ENCODE assay signal across 8 mouse cellular contexts in genomic region chr17:87671890-87672660, GRCm38 (mm10). TPM values are rescaled to one million over a fixed set of nuclear protein-coding genes. Genes with fewer than 3 reads are reported as not detected.
DNase-seq lines count a peak whose midpoint lies in the region; ATAC-seq and TF ChIP-seq lines count a peak whose summit lies in the region.

Msh2 (plus strand) TSS chr17:87672330.

- DNase-seq in CH12.LX (ENCODE audit: extremely low read depth), result peak; percentile 99
- peak; percentile 97 for DNase-seq in c-Kit-positive CD71-positive TER-119-negative erythroid progenitor cells, embryonic 14.5 days (ENCODE audit: low read depth)
- peak; percentile 99 for DNase-seq in forebrain, embryonic 11.5 days (ENCODE audit: low spot score)
- DNase-seq in kidney, postnatal 36 days, result peak; percentile 99
- peak; percentile 97 for DNase-seq in telencephalon, adult 2 months (ENCODE audit: low read depth, low spot score)

- peaks cover 0 to 21% of the 10 kb centered on the region in 2 experiments for H3K36me3 ChIP-seq in CH12.LX (replicated peaks in 1 of 2; ENCODE audit: control insufficient read depth in 1 of 2, insufficient read depth in 1 of 2, low read length in 1 of 2)
- no peaks in the 10 kb centered on the region; the same call in 1 of the 2 replicates for H3K36me3 ChIP-seq in forebrain, embryonic 11.5 days (ENCODE audit: control insufficient read depth, insufficient read depth, low read length)
- H3K36me3 ChIP-seq in heart, embryonic 16.5 days (ENCODE audit: control insufficient read depth, insufficient read depth), result no peaks in the 10 kb centered on the region
- H3K36me3 ChIP-seq in liver, embryonic 15.5 days (replicated peaks), result no peaks in the 10 kb centered on the region
- H3K36me3 ChIP-seq in neural tube, embryonic 12.5 days, result no peaks in the 10 kb centered on the region

- H3K9ac ChIP-seq in CH12.LX (ENCODE audit: insufficient read depth, low read depth), result peak within 1 kb of the TSS; percentile 67
- peak within 1 kb of the TSS; percentile 84 for H3K9ac ChIP-seq in forebrain, embryonic 11.5 days (ENCODE audit: low read length)
- peak within 1 kb of the TSS; percentile 84 for H3K9ac ChIP-seq in heart, embryonic 16.5 days (ENCODE audit: low read length)
- peak within 1 kb of the TSS; percentile 79 for H3K9ac ChIP-seq in liver, embryonic 15.5 days
- peak within 1 kb of the TSS; percentile 83 for H3K9ac ChIP-seq in neural tube, embryonic 12.5 days

- TF ChIP-seq POLR2A in CH12.LX (IDR thresholded peaks at IDR 0.05; ENCODE audit: low read depth, low read length), result peak; percentile 91

- H3K4me1 ChIP-seq in CH12.LX (ENCODE audit: control insufficient read depth in 1 of 2, insufficient read depth in 2 of 2), result peaks cover 10 to 22% of the 10 kb centered on the region in 2 experiments
- no peaks in the 10 kb centered on the region; the same call in 1 of the 2 replicates for H3K4me1 ChIP-seq in forebrain, embryonic 11.5 days (replicated peaks; ENCODE audit: control insufficient read depth, insufficient read depth, low read length)
- H3K4me1 ChIP-seq in heart, embryonic 16.5 days (ENCODE audit: control insufficient read depth, insufficient read depth, low read length), result peaks cover 14% of the 10 kb centered on the region
- peaks cover 35% of the 10 kb centered on the region for H3K4me1 ChIP-seq in liver, embryonic 15.5 days (replicated peaks)
- H3K4me1 ChIP-seq in neural tube, embryonic 12.5 days, result peaks cover 20% of the 10 kb centered on the region

- peak within 1 kb of the TSS; percentile 36 for H3K27ac ChIP-seq in CH12.LX (ENCODE audit: insufficient read depth, low read depth)
- H3K27ac ChIP-seq in forebrain, embryonic 11.5 days (ENCODE audit: low read depth, low read length), result peak within 1 kb of the TSS; percentile 39; the same call in 1 of the 2 replicates
- peak within 1 kb of the TSS; percentile 73 for H3K27ac ChIP-seq in heart, embryonic 16.5 days (ENCODE audit: low read length)
- H3K27ac ChIP-seq in liver, embryonic 15.5 days (replicated peaks), result peak within 1 kb of the TSS; percentile 72
- H3K27ac ChIP-seq in neural tube, embryonic 12.5 days, result peak within 1 kb of the TSS; percentile 54; the same call in 1 of the 2 replicates

- under 1% methylated on average over 44 of the region's 44 CpGs for WGBS in forebrain, embryonic 11.5 days
- under 1% methylated on average over 44 of the region's 44 CpGs for WGBS in heart, embryonic 16.5 days
- under 1% methylated on average over 44 of the region's 44 CpGs for WGBS in liver, embryonic 15.5 days (ENCODE audit: insufficient replicate concordance)
- WGBS in neural tube, embryonic 12.5 days, result under 1% methylated on average over 44 of the region's 44 CpGs

- TF ChIP-seq RAD21 in CH12.LX (IDR thresholded peaks at IDR 0.05; ENCODE audit: low read depth, low read length), result no peak

- TF ChIP-seq CTCF in CH12.LX (conservative IDR thresholded peaks at IDR 0.05 in 1 of 2, IDR thresholded peaks at IDR 0.05 in 1 of 2; ENCODE audit: low read depth in 2 of 2, low read length in 2 of 2), result no peak

- dilution Hi-C loops in CH12.LX (cut with MboI; ENCODE audit: extremely low pct_ligation_motif_present, extremely low pct_unique_long_range_greater_than_20kb, low sequenced_read_pairs), result no loop called here

- H3K79me2 ChIP-seq in CH12.LX (replicated peaks; ENCODE audit: control insufficient read depth, extremely low read depth, insufficient read depth, poor library complexity, severe bottlenecking), result peaks cover 25% of the 10 kb centered on the region

- H3K27me3 ChIP-seq in CH12.LX (replicated peaks), result no peaks in the 10 kb centered on the region
- no peaks in the 10 kb centered on the region for H3K27me3 ChIP-seq in forebrain, embryonic 11.5 days (ENCODE audit: control insufficient read depth, insufficient read depth, low read length)
- H3K27me3 ChIP-seq in heart, embryonic 16.5 days (ENCODE audit: control insufficient read depth, insufficient read depth, low read length), result no peaks in the 10 kb centered on the region
- no peaks in the 10 kb centered on the region for H3K27me3 ChIP-seq in liver, embryonic 15.5 days
- H3K27me3 ChIP-seq in neural tube, embryonic 12.5 days (replicated peaks), result no peaks in the 10 kb centered on the region

- H3K4me2 ChIP-seq in CH12.LX (ENCODE audit: insufficient read depth, low read depth, poor library complexity, severe bottlenecking), result peak within 1 kb of the TSS; percentile 87
- peak within 1 kb of the TSS; percentile 90 for H3K4me2 ChIP-seq in forebrain, embryonic 11.5 days (ENCODE audit: low read depth, low read length, severe bottlenecking)
- peak within 1 kb of the TSS; percentile 87 for H3K4me2 ChIP-seq in heart, embryonic 16.5 days (ENCODE audit: low read depth, low read length)
- H3K4me2 ChIP-seq in liver, embryonic 15.5 days, result peak within 1 kb of the TSS; percentile 93
- H3K4me2 ChIP-seq in neural tube, embryonic 12.5 days (replicated peaks), result peak within 1 kb of the TSS; percentile 88

- peak; percentile 100 for ATAC-seq in forebrain, embryonic 11.5 days (replicated peaks; ENCODE audit: low FRiP score)
- peak; percentile 100 for ATAC-seq in heart, embryonic 16.5 days (replicated peaks; ENCODE audit: extremely low read depth, insufficient read depth, low FRiP score)
- ATAC-seq in liver, embryonic 15.5 days (ENCODE audit: insufficient read depth), result peak; percentile 98
- ATAC-seq in neural tube, embryonic 12.5 days (ENCODE audit: low FRiP score, low read depth), result peak; percentile 99

- no peak for TF ChIP-seq EP300 in CH12.LX (IDR thresholded peaks at IDR 0.05; ENCODE audit: low read length)

- in situ Hi-C loops in CH12.LX (cut with MboI; ENCODE audit: low pct_ligation_motif_present, low pct_unique_long_range_greater_than_20kb, low sequenced_read_pairs), result no loop called here

- H3K4me3 ChIP-seq in CH12.LX (replicated peaks in 1 of 3; ENCODE audit: low read depth in 2 of 3, low read length in 2 of 3, poor library complexity in 1 of 3), result peak within 1 kb of the TSS; percentile 74 to 93 (median 85)
- H3K4me3 ChIP-seq in forebrain, embryonic 11.5 days (ENCODE audit: low read depth, low read length), result peak within 1 kb of the TSS; percentile 85
- peak within 1 kb of the TSS; percentile 79 for H3K4me3 ChIP-seq in heart, embryonic 16.5 days (ENCODE audit: low read length)
- H3K4me3 ChIP-seq in liver, embryonic 15.5 days (replicated peaks), result peak within 1 kb of the TSS; percentile 88
- peak within 1 kb of the TSS; percentile 95 for H3K4me3 ChIP-seq in neural tube, embryonic 12.5 days

- no peaks in the 10 kb centered on the region for H3K9me3 ChIP-seq in CH12.LX (replicated peaks; ENCODE audit: low read length)
- no peaks in the 10 kb centered on the region for H3K9me3 ChIP-seq in forebrain, embryonic 11.5 days (ENCODE audit: control insufficient read depth, low read length)
- H3K9me3 ChIP-seq in heart, embryonic 16.5 days (replicated peaks; ENCODE audit: control insufficient read depth, low read length), result no peaks in the 10 kb centered on the region
- no peaks in the 10 kb centered on the region for H3K9me3 ChIP-seq in liver, embryonic 15.5 days (replicated peaks)
- H3K9me3 ChIP-seq in neural tube, embryonic 12.5 days, result no peaks in the 10 kb centered on the region

TF ChIP-seq in CH12.LX, 34 proteins besides CTCF, POLR2A, EP300 and RAD21:
- no peak for TF ChIP-seq MEF2A (IDR thresholded peaks at IDR 0.05; ENCODE audit: borderline replicate concordance, low read depth, low read length)
- TF ChIP-seq NELFE (IDR thresholded peaks at IDR 0.05; ENCODE audit: low read depth, low read length), result peak; percentile 67; the same call in 1 of the 2 replicates
- TF ChIP-seq HCFC1 (IDR thresholded peaks at IDR 0.05; ENCODE audit: low read depth, low read length), result peak; percentile 38; the same call in 1 of the 2 replicates
- no peak for TF ChIP-seq MYC (IDR thresholded peaks at IDR 0.05; ENCODE audit: low read depth, low read length)
- peak; percentile 72 for TF ChIP-seq BHLHE40 (IDR thresholded peaks at IDR 0.05; ENCODE audit: low read depth, low read length)
- TF ChIP-seq NRF1 (IDR thresholded peaks at IDR 0.05; ENCODE audit: low read depth, low read length), result peak; percentile 95
- no peak for TF ChIP-seq ZKSCAN1 (IDR thresholded peaks at IDR 0.05; ENCODE audit: borderline replicate concordance, low read depth, low read length)
- peak; percentile 68; the same call in 1 of the 2 replicates for TF ChIP-seq CHD2 (IDR thresholded peaks at IDR 0.05; ENCODE audit: low read length)
- peak; percentile 92; the same call in 1 of the 2 replicates for TF ChIP-seq E2F4 (IDR thresholded peaks at IDR 0.05; ENCODE audit: insufficient replicate concordance, low read depth, low read length)
- peak; percentile 27; the same call in 1 of the 2 replicates for TF ChIP-seq SIN3A (IDR thresholded peaks at IDR 0.05; ENCODE audit: low read length)
- TF ChIP-seq TBP (conservative IDR thresholded peaks at IDR 0.05; ENCODE audit: low read depth, low read length), result peak; percentile 60; the same call in 1 of the 2 replicates
- TF ChIP-seq TCF12 (IDR thresholded peaks at IDR 0.05; ENCODE audit: low read depth, low read length), result no peak
- TF ChIP-seq MAX (IDR thresholded peaks at IDR 0.05; ENCODE audit: low read length), result no peak
- TF ChIP-seq MXI1 (IDR thresholded peaks at IDR 0.05; ENCODE audit: low read depth, low read length), result peak; percentile 73
- no peak for TF ChIP-seq ZMIZ1 (IDR thresholded peaks at IDR 0.05; ENCODE audit: low read depth, low read length)
- peak; percentile 59 for TF ChIP-seq ELF1 (IDR thresholded peaks at IDR 0.05; ENCODE audit: low read depth, low read length)
- no peak for TF ChIP-seq USF1 (IDR thresholded peaks at IDR 0.05; ENCODE audit: low read depth, low read length)
- no peak for TF ChIP-seq PAX5 (IDR thresholded peaks at IDR 0.05; ENCODE audit: low read length)
- TF ChIP-seq SMC3 (IDR thresholded peaks at IDR 0.05; ENCODE audit: low read depth, low read length), result no peak

RNA-seq across cellular contexts. Expression of gene Msh2, which starts in this region (rescaled TPM):
- total RNA-seq in CH12.LX (2012; rRNA removed) (34.8 and 37.0 TPM in 2 replicates), CH12.LX (2014; rRNA removed) (47.0 and 47.5 TPM in 2 replicates)
- polyA plus RNA-seq in CH12.LX (2012; ENCODE audit: insufficient read length, low read depth), result 45.8 and 48.2 TPM in 2 replicates
- 96.3 and 99.7 TPM in 2 replicates for polyA plus RNA-seq in forebrain, embryonic 11.5 days (2014; fragmentation: Nextera tagmentation; extraction: Ambion mirVana)
- 39.4 and 45.7 TPM in 2 replicates for polyA plus RNA-seq in heart, embryonic 16.5 days (2015; fragmentation: Nextera tagmentation; extraction: Ambion mirVana)
- 23.9 and 25.7 TPM in 2 replicates for polyA plus RNA-seq in liver, embryonic 15.5 days (2015; fragmentation: Nextera tagmentation; extraction: Ambion mirVana)
- polyA plus RNA-seq in neural tube, embryonic 12.5 days (2016; fragmentation: Nextera tagmentation; extraction: Ambion mirVana), result 89.8 and 91.9 TPM in 2 replicates

Comparison
In these comparisons a context has a peak if more than half of its experiments do, and no peak if none do; other contexts are left out.
1. Peak in every context shown above with its lines: DNase-seq, ATAC-seq, H3K4me3 ChIP-seq and H3K27ac ChIP-seq.